Mouse (Mus musculus) heart, embryonic 15.5 days (tissue): ENCODE measurements around the gene Islr. TPM values are rescaled to one million over a fixed set of nuclear protein-coding genes. Genes with fewer than 3 reads are reported as not detected.

Experiments used
- ATAC-seq: fragments of 200-750 bp; cut with Nextera tagmentation; replicated peaks from 2 replicates; pipeline ENCODE4 v1.8.0; 2017; ENCODE audit warnings: low read depth, moderate TSS enrichment; ENCODE audit not compliant: insufficient number of reproducible peaks, insufficient read depth, low FRiP score
- H3K27ac ChIP-seq: fragments of 300-500 bp; sonication (generic); 2 replicates; pipeline ENCODE4 v1.5.1; 2015; ENCODE audit warnings: mild to moderate bottlenecking, inconsistent platforms
- H3K27me3 ChIP-seq: fragments of 300-500 bp; sonication (generic); 2 replicates; pipeline ENCODE4 v1.6.1; 2015; ENCODE audit warnings: inconsistent platforms
- H3K36me3 ChIP-seq: fragments of 300-500 bp; sonication (generic); 2 replicates; pipeline ENCODE4 v1.6.1; 2015; ENCODE audit warnings: mild to moderate bottlenecking, inconsistent platforms
- H3K4me1 ChIP-seq: fragments of 300-500 bp; sonication (generic); replicated peaks from 2 replicates; pipeline ENCODE4 v1.6.1; 2015; ENCODE audit warnings: inconsistent platforms
- H3K4me2 ChIP-seq: fragments of 300-500 bp; sonication (generic); 2 replicates; pipeline ENCODE4 v1.6.1; 2015; ENCODE audit warnings: inconsistent platforms, mild to moderate bottlenecking, moderate library complexity
- H3K4me3 ChIP-seq: fragments of 300-500 bp; sonication (generic); 2 replicates; pipeline ENCODE4 v1.5.1; 2015; ENCODE audit warnings: mild to moderate bottlenecking, inconsistent platforms
- H3K9ac ChIP-seq: fragments of 300-500 bp; sonication (generic); 2 replicates; pipeline ENCODE4 v1.6.1; 2015; ENCODE audit warnings: mild to moderate bottlenecking, inconsistent platforms
- H3K9me3 ChIP-seq: fragments of 300-500 bp; sonication (generic); replicated peaks from 2 replicates; pipeline ENCODE4 v1.6.1; 2016; ENCODE audit warnings: inconsistent platforms
- WGBS: fragments of 180-500 bp; shearing (Covaris S2); methylation state at CpG from one replicate; pipeline ENCODE4 v1.1.7; 2015; ENCODE audit warnings: mixed read lengths; 5-methylcytosine and 5-hydroxymethylcytosine counted together
- polyA plus RNA-seq: library from polyadenylated mRNA; unstranded; fragments of >200 nt; fragmentation: Nextera tagmentation; extraction: Ambion mirVana; gene quantifications from 2 replicates; pipeline ENCODE4 v1.2.1, GENCODE M21; 2015

Islr gene
- polyA plus RNA-seq, 1 experiment from 2014 or later = 28.4 TPM

- Histone ChIP-seq H3K27ac (peak overlapping the region; percentile 38; the same call in 1 of the 2 replicates), H3K36me3 (no peaks in the 10 kb centered on the region)
Observed at GRCm38 (mm10) chr9:58242696-58243095, 38.6 kb upstream of the Islr start.

DNA sequence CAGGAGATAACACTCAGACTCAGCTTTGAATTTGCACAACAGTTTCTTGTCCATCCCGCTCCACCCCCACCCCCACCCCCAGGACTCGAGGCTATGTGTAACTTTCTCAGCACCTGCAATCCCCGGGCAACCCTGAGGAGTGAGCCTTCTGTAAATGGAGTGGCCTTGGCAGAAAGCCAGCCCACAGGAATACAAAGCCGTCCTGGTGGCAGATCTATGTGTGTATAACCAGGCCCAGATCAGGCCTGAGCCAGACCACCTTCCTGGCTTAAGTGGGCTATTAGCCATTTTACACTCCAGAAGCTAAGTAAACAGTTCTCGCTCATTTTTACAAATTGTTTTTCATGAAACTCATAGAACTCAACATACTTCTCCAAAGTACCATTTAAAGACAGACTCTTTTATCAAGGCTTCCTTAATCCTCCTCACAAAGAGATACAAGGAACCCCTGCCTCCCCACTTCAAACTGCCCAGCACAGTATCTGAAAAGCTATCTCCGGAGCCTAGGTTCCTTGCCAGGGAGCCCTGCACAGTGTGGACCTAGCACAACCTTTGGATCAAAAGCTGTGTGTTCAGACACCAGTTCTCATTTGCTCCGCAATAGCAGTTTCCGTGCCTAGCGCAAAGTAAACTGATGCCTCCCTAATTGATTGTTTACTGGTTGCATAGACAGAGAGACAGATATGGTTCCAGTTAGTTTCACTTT lies 37.8 kb upstream of the Islr start:
- Histone ChIP-seq H3K4me2 (no peak overlapping the region), H3K4me1 (peaks cover 44% of the 10 kb centered on the region), H3K36me3 (no peaks in the 10 kb centered on the region), H3K9me3 (no peaks in the 10 kb centered on the region), H3K27me3 (no peaks in the 10 kb centered on the region), H3K27ac (peak overlapping the region; percentile 38), H3K9ac (no peak overlapping the region; the same call in 1 of the 2 replicates), H3K4me3 (no peak overlapping the region)
- peak; percentile 74 for ATAC-seq
- 45% methylated on average over 9 of the region's 9 CpGs for WGBS

More at GRCm38 (mm10) chr9:58242696-58243095, 38.6 kb upstream of the Islr start:
- H3K9ac ChIP-seq = no peak overlapping the region
- no peak overlapping the region for H3K4me3 ChIP-seq
- H3K4me2 ChIP-seq = no peak overlapping the region
- no peak for ATAC-seq
- H3K27me3 ChIP-seq = no peaks in the 10 kb centered on the region
- no peaks in the 10 kb centered on the region for H3K9me3 ChIP-seq
- 69% methylated on average over 5 of the region's 5 CpGs for WGBS
- peaks cover 52% of the 10 kb centered on the region for H3K4me1 ChIP-seq

GRCm38 (mm10) chr9:58234502-58235015 lies 30.5 kb upstream of the Islr start:
- 96% methylated on average over 28 of the region's 28 CpGs for WGBS
- peaks cover 45% of the 10 kb centered on the region for H3K36me3 ChIP-seq
- H3K27me3 ChIP-seq = no peaks in the 10 kb centered on the region

DNA sequence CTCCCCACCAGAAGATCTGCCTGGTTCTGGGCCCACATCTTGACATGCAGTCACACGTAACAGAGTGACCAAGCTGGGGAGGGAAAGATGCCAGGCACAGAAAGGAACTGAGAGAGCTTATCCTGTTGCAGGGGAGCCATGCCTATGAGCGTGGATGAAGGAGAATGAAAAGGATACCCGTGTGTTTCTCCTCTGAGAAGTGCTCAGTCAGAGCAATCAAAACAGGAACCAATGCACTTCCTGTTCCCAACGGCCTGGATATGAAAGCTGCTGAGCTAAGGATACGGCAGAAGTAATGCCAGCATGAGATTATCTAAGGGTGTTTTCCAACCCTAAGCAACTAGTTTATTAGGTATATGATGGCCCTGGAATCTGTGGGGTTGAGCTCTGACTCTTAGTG lies 28.3 kb upstream of the Islr start:
- Histone ChIP-seq H3K4me2 (no peak overlapping the region; the same call in 1 of the 2 replicates), H3K27me3 (no peaks in the 10 kb centered on the region), H3K4me3 (no peak overlapping the region), H3K9me3 (no peaks in the 10 kb centered on the region), H3K9ac (no peak overlapping the region), H3K4me1 (peaks cover 14% of the 10 kb centered on the region), H3K27ac (peak overlapping the region; percentile 67), H3K36me3 (peaks cover 67% of the 10 kb centered on the region)
- WGBS = 48% methylated on average over 5 of the region's 5 CpGs
- no peak for ATAC-seq

More at GRCm38 (mm10) chr9:58234502-58235015, 30.5 kb upstream of the Islr start:
- ATAC-seq = no peak
- Histone ChIP-seq H3K4me1 (peaks cover 14% of the 10 kb centered on the region), H3K27ac (no peak overlapping the region), H3K4me2 (no peak overlapping the region), H3K9ac (no peak overlapping the region), H3K9me3 (no peaks in the 10 kb centered on the region), H3K4me3 (no peak overlapping the region)

- no peak for ATAC-seq
- Histone ChIP-seq H3K36me3 (peaks cover 70% of the 10 kb centered on the region), H3K4me1 (peaks cover 14% of the 10 kb centered on the region), H3K27ac (peak overlapping the region; percentile 67), H3K4me3 (no peak overlapping the region), H3K9me3 (no peaks in the 10 kb centered on the region), H3K27me3 (no peaks in the 10 kb centered on the region), H3K9ac (no peak overlapping the region), H3K4me2 (no peak overlapping the region)
- WGBS = 54% methylated on average over 6 of the region's 6 CpGs
Observed at GRCm38 (mm10) chr9:58231746-58232145, 27.6 kb upstream of the Islr start.

DNA sequence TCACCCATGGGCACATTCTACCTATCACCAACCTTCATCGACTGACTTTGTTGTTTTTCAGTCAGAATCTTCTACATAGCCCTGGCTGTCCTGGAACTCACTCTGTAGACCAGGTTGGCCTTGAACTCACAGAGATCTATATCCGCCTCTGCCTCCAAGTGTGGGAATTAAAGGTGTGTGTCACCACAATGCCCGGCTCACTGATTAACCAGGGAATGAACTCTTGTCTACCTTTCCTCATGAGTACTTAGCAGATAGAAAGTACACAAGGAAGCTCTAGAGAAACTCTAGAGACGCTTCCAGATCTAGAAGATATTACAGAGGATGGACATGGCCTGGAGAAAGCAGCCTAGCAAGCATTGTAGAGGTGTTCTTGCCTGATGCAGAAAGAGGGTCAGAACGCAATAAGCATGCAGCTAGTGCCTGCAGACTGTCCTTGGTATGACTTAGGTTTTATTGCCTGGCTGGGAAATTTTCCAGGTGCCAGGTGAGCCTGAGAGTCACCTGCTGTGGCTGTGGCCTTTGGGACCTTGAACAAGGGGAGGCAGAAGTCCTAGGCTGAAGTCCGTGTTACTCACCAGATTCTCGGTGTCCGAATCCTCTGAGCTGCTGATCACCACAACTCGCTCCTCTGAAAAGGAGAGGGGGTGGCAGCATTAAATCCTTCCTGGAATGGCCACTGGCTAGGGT lies 24.8 kb upstream of the Islr start:
- Histone ChIP-seq H3K27me3 (no peaks in the 10 kb centered on the region), H3K27ac (no peak overlapping the region), H3K9me3 (no peaks in the 10 kb centered on the region), H3K4me2 (no peak overlapping the region), H3K4me1 (peaks cover 16% of the 10 kb centered on the region), H3K36me3 (peaks cover 61% of the 10 kb centered on the region), H3K4me3 (no peak overlapping the region), H3K9ac (no peak overlapping the region)
- ATAC-seq = no peak
- 93% methylated on average over 9 of the region's 9 CpGs for WGBS

DNA sequence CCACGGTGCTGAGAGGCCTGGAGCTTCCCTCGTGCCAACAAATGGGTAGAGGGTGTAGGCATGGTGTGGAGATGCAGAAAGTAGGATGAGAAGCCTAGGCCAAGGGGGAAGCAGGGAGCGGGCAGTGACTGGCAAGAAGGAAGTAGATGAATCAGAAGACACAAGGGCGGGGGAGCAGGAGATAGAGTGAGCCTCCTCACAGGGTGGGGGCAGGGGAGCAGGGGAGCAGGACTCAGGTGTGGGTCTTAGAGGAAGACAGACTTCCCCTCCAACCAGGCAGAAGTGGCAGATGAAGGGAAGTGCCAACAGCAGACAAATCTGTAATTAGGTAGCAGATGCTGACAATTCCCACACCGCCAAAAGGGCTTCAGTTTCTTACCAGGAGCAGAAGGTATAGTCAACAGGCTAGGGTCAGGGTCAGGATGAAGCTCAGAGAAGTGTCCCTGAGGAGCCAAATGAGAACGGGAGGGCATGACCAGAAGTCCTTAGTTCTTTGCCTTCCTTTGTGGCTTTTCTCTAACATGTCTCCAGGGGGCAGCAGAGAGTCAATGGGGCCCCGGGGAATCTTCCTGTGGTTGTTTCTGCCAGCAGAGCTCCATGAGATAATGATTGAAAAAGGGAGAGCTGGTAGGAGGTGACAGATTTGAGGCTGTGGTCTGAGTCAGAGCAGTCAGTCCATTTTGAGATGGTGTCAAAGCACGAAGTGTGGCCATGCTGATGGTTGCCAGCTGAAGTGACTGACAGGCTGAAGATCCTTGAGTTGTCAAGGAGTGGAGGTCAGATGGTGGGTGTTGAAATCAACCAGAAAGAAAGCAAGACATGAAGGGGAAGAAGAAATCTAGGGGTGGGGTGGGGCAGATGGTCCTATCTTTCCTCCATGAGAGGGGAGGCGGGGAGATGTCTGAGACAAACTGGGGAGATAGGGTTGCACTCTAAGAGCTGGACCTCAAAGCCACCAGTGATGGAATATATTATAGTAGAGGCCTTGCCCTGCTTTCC lies 22.1 kb upstream of the Islr start:
- no peak for ATAC-seq
- no peak overlapping the region for H3K27ac ChIP-seq
- no peak overlapping the region for H3K4me3 ChIP-seq
- H3K27me3 ChIP-seq = no peaks in the 10 kb centered on the region
- H3K9me3 ChIP-seq = no peaks in the 10 kb centered on the region
- H3K4me1 ChIP-seq = 0 out of 2 replicates have a peak, but pooled peaks cover 2% of the 10 kb centered on the region
- H3K36me3 ChIP-seq = peaks cover 64% of the 10 kb centered on the region
- 55% methylated on average over 9 of the region's 9 CpGs for WGBS
- no peak overlapping the region for H3K9ac ChIP-seq
- no peak overlapping the region for H3K4me2 ChIP-seq

DNA sequence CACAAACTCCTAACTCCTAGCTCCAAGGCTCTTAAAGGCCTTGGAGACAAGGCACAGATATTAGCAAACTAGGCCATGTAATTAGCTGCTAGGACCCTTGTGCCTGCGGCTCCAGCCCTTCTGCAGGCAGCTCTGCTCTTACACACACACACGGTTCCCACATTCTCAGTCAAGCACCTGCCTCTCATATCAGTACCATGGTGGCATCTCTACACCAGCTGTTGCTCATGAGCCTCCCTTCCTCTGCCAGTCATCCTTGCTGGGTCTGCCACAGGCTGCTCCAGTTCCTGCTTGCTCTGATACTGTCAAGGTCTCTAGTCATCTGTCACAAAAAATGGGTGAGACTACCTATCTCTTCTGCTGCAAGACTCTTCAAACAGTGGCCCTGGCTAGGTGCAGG lies 20.2 kb upstream of the Islr start:
- H3K27me3 ChIP-seq = no peaks in the 10 kb centered on the region
- no peak overlapping the region for H3K9ac ChIP-seq
- H3K27ac ChIP-seq = no peak overlapping the region
- H3K4me3 ChIP-seq = no peak overlapping the region
- no peak overlapping the region for H3K4me2 ChIP-seq
- WGBS = 80% methylated on average over 2 of the region's 2 CpGs
- 0 out of 2 replicates have a peak, but pooled peaks cover 2% of the 10 kb centered on the region for H3K4me1 ChIP-seq
- no peak for ATAC-seq
- H3K9me3 ChIP-seq = no peaks in the 10 kb centered on the region
- peaks cover 57% of the 10 kb centered on the region for H3K36me3 ChIP-seq

- ATAC-seq = no peak
- H3K9me3 ChIP-seq = no peaks in the 10 kb centered on the region
- H3K27ac ChIP-seq = no peak overlapping the region
- no peaks in the 10 kb centered on the region for H3K27me3 ChIP-seq
- no peak overlapping the region for H3K4me2 ChIP-seq
- H3K36me3 ChIP-seq = peaks cover 31% of the 10 kb centered on the region
- 67% methylated on average over 24 of the region's 24 CpGs for WGBS
- 0 out of 2 replicates have a peak, but pooled peaks cover 1% of the 10 kb centered on the region for H3K4me1 ChIP-seq
- H3K9ac ChIP-seq = no peak overlapping the region
- H3K4me3 ChIP-seq = no peak overlapping the region
Observed at GRCm38 (mm10) chr9:58220218-58220903, 16.3 kb upstream of the Islr start.

- Histone ChIP-seq H3K9ac (no peak overlapping the region), H3K4me2 (no peak overlapping the region), H3K4me3 (no peak overlapping the region), H3K9me3 (no peaks in the 10 kb centered on the region), H3K27ac (no peak overlapping the region), H3K4me1 (peaks cover 17% of the 10 kb centered on the region), H3K36me3 (peaks cover 29% of the 10 kb centered on the region), H3K27me3 (no peaks in the 10 kb centered on the region)
- 81% methylated on average over 3 of the region's 3 CpGs for WGBS
- no peak for ATAC-seq
Observed at GRCm38 (mm10) chr9:58218539-58218938, 14.4 kb upstream of the Islr start.
